Mouse (Mus musculus): ENCODE data around the gene Stat2. TPM values are rescaled to one million over a fixed set of nuclear protein-coding genes. Genes with fewer than 3 reads are reported as not detected.

Stat2 gene
- polyA plus RNA-seq, 1 experiment: 29.7 TPM

DNA sequence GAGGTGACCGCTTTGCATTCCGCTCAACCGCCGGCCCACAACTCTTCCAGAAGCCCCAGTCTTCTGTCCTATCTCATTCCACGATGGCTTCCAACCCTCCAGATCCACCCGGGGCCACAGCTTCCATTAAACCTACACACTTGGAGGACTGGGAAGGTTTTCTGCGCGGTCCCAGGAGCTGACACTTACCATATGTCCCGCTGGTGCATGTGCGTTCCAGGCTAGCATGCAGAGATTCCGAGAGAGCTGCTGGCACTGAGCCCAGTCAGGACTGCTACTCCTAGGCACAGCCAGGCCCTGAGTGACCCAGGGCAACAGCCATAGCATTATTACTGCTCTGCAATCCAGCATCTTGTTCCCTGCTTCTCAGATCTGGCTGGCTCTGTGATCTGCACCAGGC is 27.3 kb downstream of the Stat2 start:
- Histone ChIP-seq H3K9me3 (replicated peaks; ENCODE audit: control insufficient read depth, insufficient read depth, low read length, poor library complexity, severe bottlenecking) (no peaks in the 10 kb centered on the region), H3K4me3 (ENCODE audit: low read depth, low read length) (peak overlapping the region; percentile 34), H3K36me3 (ENCODE audit: control insufficient read depth, insufficient read depth, low read length, poor library complexity, severe bottlenecking) (no peaks in the 10 kb centered on the region; the same call in 1 of the 2 replicates), H3K4me1 (ENCODE audit: control insufficient read depth, insufficient read depth, low read length) (no peaks in the 10 kb centered on the region), H3K27ac (ENCODE audit: insufficient read depth, low read length) (no peak overlapping the region), H3K27me3 (ENCODE audit: control insufficient read depth, insufficient read depth, low read length, poor library complexity, severe bottlenecking) (no peaks in the 10 kb centered on the region), H3K9ac (ENCODE audit: low read depth, poor library complexity, severe bottlenecking) (peak overlapping the region; percentile 9; the same call in 1 of the 2 replicates)
- TF ChIP-seq EP300 (IDR thresholded peaks at IDR 0.05; ENCODE audit: insufficient read depth, low read depth, low read length) (no peak), POLR2A (IDR thresholded peaks at IDR 0.05; ENCODE audit: insufficient read depth, low read length) (no peak), CTCF (IDR thresholded peaks at IDR 0.05; ENCODE audit: low read depth, low read length) (no peak)

DNA sequence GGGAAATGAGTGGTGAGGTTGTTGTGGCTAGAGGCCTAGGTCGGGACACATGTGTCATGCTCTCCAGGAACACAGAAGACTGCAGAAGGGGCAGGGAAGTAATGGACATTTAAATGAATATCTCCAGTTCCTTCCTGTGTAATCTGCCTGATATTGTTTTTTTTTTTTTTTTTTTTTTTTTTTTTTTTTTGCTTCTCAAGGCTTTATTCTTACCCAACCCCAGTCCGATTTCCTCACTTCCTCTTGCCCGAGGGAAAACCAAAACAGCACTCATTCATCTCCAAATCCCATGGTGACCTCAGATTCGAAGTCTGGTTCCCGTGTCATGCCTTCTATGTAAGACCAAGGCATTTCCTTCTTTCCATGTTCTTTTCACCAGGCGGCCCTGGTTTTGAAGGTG is 27.9 kb downstream of the Stat2 start:
- Histone ChIP-seq H3K27ac (ENCODE audit: insufficient read depth, low read length) (no peak overlapping the region), H3K4me1 (ENCODE audit: control insufficient read depth, insufficient read depth, low read length) (no peaks in the 10 kb centered on the region), H3K27me3 (ENCODE audit: control insufficient read depth, insufficient read depth, low read length, poor library complexity, severe bottlenecking) (no peaks in the 10 kb centered on the region), H3K36me3 (ENCODE audit: control insufficient read depth, insufficient read depth, low read length, poor library complexity, severe bottlenecking) (no peaks in the 10 kb centered on the region), H3K9ac (ENCODE audit: low read depth, poor library complexity, severe bottlenecking) (peak overlapping the region; percentile 9; the same call in 1 of the 2 replicates), H3K9me3 (replicated peaks; ENCODE audit: control insufficient read depth, insufficient read depth, low read length, poor library complexity, severe bottlenecking) (no peaks in the 10 kb centered on the region), H3K4me3 (ENCODE audit: low read depth, low read length) (peak overlapping the region; percentile 34; the same call in 1 of the 2 replicates)
- no peak for TF ChIP-seq POLR2A (IDR thresholded peaks at IDR 0.05; ENCODE audit: insufficient read depth, low read length)
- no peak for TF ChIP-seq CTCF (IDR thresholded peaks at IDR 0.05; ENCODE audit: low read depth, low read length)
- no peak for TF ChIP-seq EP300 (IDR thresholded peaks at IDR 0.05; ENCODE audit: insufficient read depth, low read depth, low read length)

DNA sequence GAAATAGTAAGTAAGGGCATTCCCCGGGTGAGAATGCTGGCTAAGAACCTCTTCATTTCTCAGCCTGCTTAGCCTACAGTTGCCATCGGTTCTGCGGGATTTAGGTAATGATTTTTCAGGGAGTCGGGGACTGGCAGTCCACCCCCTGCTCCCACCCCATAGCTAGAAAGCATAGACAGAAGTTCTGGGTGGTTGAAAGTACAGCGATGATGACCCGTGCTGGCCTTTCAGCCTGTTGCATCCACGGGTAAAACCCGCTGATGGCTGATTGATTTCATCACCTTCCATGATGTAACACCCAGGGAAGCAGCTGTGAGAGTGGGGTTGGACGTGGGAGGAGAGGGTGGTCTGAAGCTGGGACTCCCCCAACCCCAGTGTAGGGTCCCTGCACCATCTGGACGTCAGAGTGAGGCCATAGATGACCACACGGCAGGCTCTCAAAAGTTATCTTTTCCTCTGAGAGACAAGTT is 28.4 kb downstream of the Stat2 start, which contains the start of gene Il23a:
Gene Il23a, minus strand, starts transcription at position 51 of the 470 bp plus-strand sequence.
- Histone ChIP-seq H3K9me3 (replicated peaks; ENCODE audit: control insufficient read depth, insufficient read depth, low read length, poor library complexity, severe bottlenecking) (no peaks in the 10 kb centered on the region), H3K9ac (ENCODE audit: low read depth, poor library complexity, severe bottlenecking) (peak within 1 kb of the TSS; percentile 9; the same call in 1 of the 2 replicates), H3K27ac (ENCODE audit: insufficient read depth, low read length) (no peak within 1 kb of the TSS), H3K4me3 (ENCODE audit: low read depth, low read length) (peak within 1 kb of the TSS; percentile 34), H3K36me3 (ENCODE audit: control insufficient read depth, insufficient read depth, low read length, poor library complexity, severe bottlenecking) (no peaks in the 10 kb centered on the region), H3K4me1 (ENCODE audit: control insufficient read depth, insufficient read depth, low read length) (no peaks in the 10 kb centered on the region), H3K27me3 (ENCODE audit: control insufficient read depth, insufficient read depth, low read length, poor library complexity, severe bottlenecking) (no peaks in the 10 kb centered on the region)
- TF ChIP-seq EP300 (IDR thresholded peaks at IDR 0.05; ENCODE audit: insufficient read depth, low read depth, low read length) (no peak), CTCF (IDR thresholded peaks at IDR 0.05; ENCODE audit: low read depth, low read length) (no peak)

DNA sequence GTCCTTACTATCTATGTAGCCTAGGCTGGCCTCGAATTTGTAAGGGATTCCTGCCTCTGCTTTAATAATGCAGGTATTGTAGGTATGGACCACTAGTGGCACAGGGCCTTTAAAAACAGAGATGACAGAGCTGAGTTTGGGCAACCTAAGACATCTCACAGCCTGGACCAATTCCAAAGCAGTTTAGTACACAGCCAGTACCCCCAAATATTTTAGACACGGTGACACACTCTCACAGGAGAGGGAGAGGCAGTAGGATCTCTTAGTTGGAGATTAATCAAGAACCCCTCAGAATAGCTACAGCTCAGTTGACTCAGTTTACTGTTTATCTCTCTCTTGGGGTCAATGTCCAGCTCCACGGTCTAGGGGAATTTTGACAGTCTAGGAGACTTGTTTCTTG is 32.0 kb downstream of the Stat2 start:
- Histone ChIP-seq H3K4me3 (ENCODE audit: low read depth, low read length) (peak overlapping the region; percentile 92), H3K4me1 (ENCODE audit: control insufficient read depth, insufficient read depth, low read length) (no peaks in the 10 kb centered on the region), H3K9me3 (replicated peaks; ENCODE audit: control insufficient read depth, insufficient read depth, low read length, poor library complexity, severe bottlenecking) (no peaks in the 10 kb centered on the region), H3K27me3 (ENCODE audit: control insufficient read depth, insufficient read depth, low read length, poor library complexity, severe bottlenecking) (no peaks in the 10 kb centered on the region), H3K9ac (ENCODE audit: low read depth, poor library complexity, severe bottlenecking) (peak overlapping the region; percentile 90), H3K27ac (ENCODE audit: insufficient read depth, low read length) (peak overlapping the region; percentile 87), H3K36me3 (ENCODE audit: control insufficient read depth, insufficient read depth, low read length, poor library complexity, severe bottlenecking) (0 out of 2 replicates have a peak, but pooled peaks cover 3% of the 10 kb centered on the region)
- TF ChIP-seq POLR2A (IDR thresholded peaks at IDR 0.05; ENCODE audit: insufficient read depth, low read length) (no peak), CTCF (IDR thresholded peaks at IDR 0.05; ENCODE audit: low read depth, low read length) (no peak), EP300 (IDR thresholded peaks at IDR 0.05; ENCODE audit: insufficient read depth, low read depth, low read length) (no peak)

DNA sequence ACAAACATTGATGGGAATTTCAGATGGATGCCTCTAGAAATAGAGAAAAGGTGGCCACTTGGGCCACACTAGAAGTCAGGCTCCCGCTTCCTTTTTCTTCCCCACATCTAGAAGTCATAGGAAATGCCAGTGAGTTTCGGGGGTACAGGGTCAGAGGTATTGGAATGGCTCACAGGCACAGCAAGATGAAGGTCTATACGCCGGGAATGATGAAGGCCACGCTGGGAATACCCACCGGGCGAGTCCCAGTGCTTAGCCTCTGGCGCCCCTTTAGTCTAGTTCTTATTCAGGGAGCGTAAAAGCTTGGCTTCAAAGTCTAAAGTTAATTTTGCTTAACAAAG is 32.4 kb downstream of the Stat2 start:
- Histone ChIP-seq H3K9me3 (replicated peaks; ENCODE audit: control insufficient read depth, insufficient read depth, low read length, poor library complexity, severe bottlenecking) (no peaks in the 10 kb centered on the region), H3K4me3 (ENCODE audit: low read depth, low read length) (peak overlapping the region; percentile 92), H3K27ac (ENCODE audit: insufficient read depth, low read length) (peak overlapping the region; percentile 87), H3K4me1 (ENCODE audit: control insufficient read depth, insufficient read depth, low read length) (no peaks in the 10 kb centered on the region), H3K27me3 (ENCODE audit: control insufficient read depth, insufficient read depth, low read length, poor library complexity, severe bottlenecking) (no peaks in the 10 kb centered on the region), H3K9ac (ENCODE audit: low read depth, poor library complexity, severe bottlenecking) (peak overlapping the region; percentile 90), H3K36me3 (ENCODE audit: control insufficient read depth, insufficient read depth, low read length, poor library complexity, severe bottlenecking) (0 out of 2 replicates have a peak, but pooled peaks cover 3% of the 10 kb centered on the region)
- no peak for TF ChIP-seq EP300 (IDR thresholded peaks at IDR 0.05; ENCODE audit: insufficient read depth, low read depth, low read length)
- no peak for TF ChIP-seq POLR2A (IDR thresholded peaks at IDR 0.05; ENCODE audit: insufficient read depth, low read length)
- TF ChIP-seq CTCF (IDR thresholded peaks at IDR 0.05; ENCODE audit: low read depth, low read length): no peak

DNA sequence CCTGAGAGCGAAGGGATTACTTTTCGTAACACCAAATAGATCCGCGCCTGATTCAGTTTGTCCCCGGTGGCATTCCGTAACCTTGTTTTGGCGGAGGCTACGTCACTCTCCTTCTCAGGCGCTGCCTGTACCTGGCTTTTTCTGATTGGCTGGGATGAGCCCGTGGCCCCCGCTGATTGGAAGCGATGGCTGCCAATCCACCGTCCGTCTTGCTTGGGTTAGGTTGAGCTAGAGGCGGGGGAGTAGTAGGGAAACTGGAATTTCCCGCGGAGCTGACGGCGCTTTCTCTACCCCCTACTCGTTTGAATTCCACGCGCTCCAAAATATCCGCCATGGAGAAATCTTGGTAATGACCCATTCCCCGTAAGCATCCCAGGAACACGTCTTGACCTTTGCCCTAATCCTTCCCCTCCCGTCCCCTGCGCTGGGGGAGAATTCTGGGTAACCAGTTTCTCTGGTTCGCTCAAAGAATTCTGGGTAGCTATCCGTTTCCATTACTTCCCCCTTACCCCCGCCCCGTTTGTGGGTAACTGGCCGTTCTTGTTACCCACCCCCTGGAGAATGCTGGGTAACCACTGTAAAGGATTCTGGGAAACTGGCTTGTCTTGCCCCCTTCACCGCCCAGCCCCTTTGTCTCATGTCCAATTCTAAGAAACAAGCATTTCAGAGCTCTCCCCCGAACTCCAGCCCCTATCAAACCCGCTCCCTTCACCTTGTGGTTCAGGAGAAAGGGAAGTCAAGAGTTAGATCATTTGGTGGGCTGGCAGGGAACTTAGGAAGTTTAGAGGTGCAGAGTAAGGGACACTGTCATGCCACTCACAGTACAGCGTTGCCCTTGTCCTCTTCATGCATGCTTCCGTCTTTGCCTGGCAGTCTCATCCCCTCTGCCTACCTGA is 33.0 kb downstream of the Stat2 start, which contains the start of gene Pan2:
Gene Pan2, plus strand, starts transcription at position 210 of the 896 bp plus-strand sequence.
- no peaks in the 10 kb centered on the region for H3K4me1 ChIP-seq (ENCODE audit: control insufficient read depth, insufficient read depth, low read length)
- H3K27ac ChIP-seq (ENCODE audit: insufficient read depth, low read length): peak within 1 kb of the TSS; percentile 87
- peak within 1 kb of the TSS; percentile 90 for H3K9ac ChIP-seq (ENCODE audit: low read depth, poor library complexity, severe bottlenecking)
- H3K36me3 ChIP-seq (ENCODE audit: control insufficient read depth, insufficient read depth, low read length, poor library complexity, severe bottlenecking): peaks cover 4% of the 10 kb centered on the region; the same call in 1 of the 2 replicates
- H3K9me3 ChIP-seq (replicated peaks; ENCODE audit: control insufficient read depth, insufficient read depth, low read length, poor library complexity, severe bottlenecking): no peaks in the 10 kb centered on the region
- peak within 1 kb of the TSS; percentile 92 for H3K4me3 ChIP-seq (ENCODE audit: low read depth, low read length)
- TF ChIP-seq POLR2A (IDR thresholded peaks at IDR 0.05; ENCODE audit: insufficient read depth, low read length) (peak; percentile 33), CTCF (IDR thresholded peaks at IDR 0.05; ENCODE audit: low read depth, low read length) (no peak)
- no peaks in the 10 kb centered on the region for H3K27me3 ChIP-seq (ENCODE audit: control insufficient read depth, insufficient read depth, low read length, poor library complexity, severe bottlenecking)
